Mouse (Mus musculus) embryonic facial prominence, embryonic 11.5 days (tissue): ENCODE measurements around the gene Arx. TPM values are rescaled to one million over a fixed set of nuclear protein-coding genes. Genes with fewer than 3 reads are reported as not detected.

Experiments used
- ATAC-seq: fragments of 200-750 bp; cut with Nextera tagmentation; replicated peaks from 2 replicates; pipeline ENCODE4 v1.8.0; 2017; ENCODE audit warnings: low read depth; ENCODE audit not compliant: insufficient number of reproducible peaks, low FRiP score, low TSS enrichment
- DNase-seq: peaks from one replicate; pipeline ENCODE4 v3.0.0-alpha.2; 2015; ENCODE audit warnings: low spot score
- H3K27ac ChIP-seq: fragments of 300-500 bp; sonication (generic); replicated peaks from 2 replicates; pipeline ENCODE4 v1.5.1; 2014; ENCODE audit warnings: mild to moderate bottlenecking, low read depth, low read length, control low read depth
- H3K27me3 ChIP-seq: fragments of 300-500 bp; sonication (generic); 2 replicates; pipeline ENCODE4 v1.6.1; 2014; ENCODE audit warnings: mild to moderate bottlenecking, low read length, moderate library complexity, mixed read lengths; ENCODE audit not compliant: control insufficient read depth, insufficient read depth
- H3K36me3 ChIP-seq: fragments of 300-500 bp; sonication (generic); replicated peaks from 2 replicates; pipeline ENCODE4 v1.6.1; 2014; ENCODE audit warnings: low read depth, mild to moderate bottlenecking, low read length, moderate library complexity, mixed read lengths; ENCODE audit not compliant: control insufficient read depth, insufficient read depth
- H3K4me1 ChIP-seq: fragments of 300-500 bp; sonication (generic); 2 replicates; pipeline ENCODE4 v1.6.1; 2014; ENCODE audit warnings: low read length, mixed read lengths; ENCODE audit not compliant: control insufficient read depth, insufficient read depth
- H3K4me2 ChIP-seq: fragments of 300-500 bp; sonication (generic); 2 replicates; pipeline ENCODE4 v1.6.1; 2014; ENCODE audit warnings: low read depth, mild to moderate bottlenecking, control low read depth, low read length, moderate library complexity
- H3K4me3 ChIP-seq: fragments of 300-500 bp; sonication (generic); 2 replicates; pipeline ENCODE4 v1.5.1; 2014; ENCODE audit warnings: low read depth, low read length, control low read depth
- H3K9ac ChIP-seq: fragments of 300-500 bp; sonication (generic); replicated peaks from 2 replicates; pipeline ENCODE4 v1.6.1; 2014; ENCODE audit warnings: mild to moderate bottlenecking, control low read depth, low read length
- H3K9me3 ChIP-seq: fragments of 300-500 bp; sonication (generic); replicated peaks from 2 replicates; pipeline ENCODE4 v1.6.1; 2016; ENCODE audit warnings: mild to moderate bottlenecking, low read length, inconsistent platforms, mixed read lengths; ENCODE audit not compliant: control insufficient read depth
- WGBS: fragments of 180-500 bp; shearing (Covaris S2); extraction: QIAGEN DNeasy Blood & Tissue Kit; methylation state at CpG from one replicate; pipeline ENCODE4 v1.1.7; 2014; 5-methylcytosine and 5-hydroxymethylcytosine counted together
- polyA plus RNA-seq: library from polyadenylated mRNA; unstranded; fragments of >200 nt; fragmentation: Nextera tagmentation; extraction: Ambion mirVana; gene quantifications from 2 replicates; pipeline ENCODE4 v1.2.1, GENCODE M21; 2014

The Arx gene
- polyA plus RNA-seq, 1 experiment from 2014 or later = 3.2 TPM

DNA sequence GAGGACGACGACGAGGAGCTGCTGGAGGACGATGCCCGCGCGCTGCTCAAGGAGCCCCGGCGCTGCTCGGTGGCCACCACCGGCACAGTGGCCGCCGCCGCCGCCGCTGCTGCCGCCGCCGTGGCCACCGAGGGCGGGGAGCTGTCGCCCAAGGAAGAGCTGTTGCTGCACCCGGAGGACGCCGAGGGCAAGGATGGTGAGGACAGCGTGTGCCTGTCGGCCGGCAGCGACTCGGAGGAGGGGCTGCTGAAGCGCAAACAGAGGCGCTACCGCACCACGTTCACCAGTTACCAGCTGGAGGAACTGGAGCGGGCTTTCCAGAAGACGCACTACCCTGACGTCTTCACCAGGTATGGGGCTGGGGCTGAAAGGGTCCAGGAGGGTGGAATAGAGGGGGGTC lies 2.8 kb downstream of the Arx start:
- Histone ChIP-seq H3K36me3 (no peaks in the 10 kb centered on the region), H3K4me3 (peak overlapping the region; percentile 23), H3K9ac (no peak overlapping the region), H3K27me3 (peaks cover 51% of the 10 kb centered on the region), H3K4me1 (no peaks in the 10 kb centered on the region; the same call in 1 of the 2 replicates), H3K9me3 (no peaks in the 10 kb centered on the region), H3K4me2 (peak overlapping the region; percentile 28), H3K27ac (no peak overlapping the region)
- ATAC-seq = no peak
- WGBS = 11% methylated on average over 23 of the region's 37 CpGs
- peak; percentile 2 for DNase-seq

DNA sequence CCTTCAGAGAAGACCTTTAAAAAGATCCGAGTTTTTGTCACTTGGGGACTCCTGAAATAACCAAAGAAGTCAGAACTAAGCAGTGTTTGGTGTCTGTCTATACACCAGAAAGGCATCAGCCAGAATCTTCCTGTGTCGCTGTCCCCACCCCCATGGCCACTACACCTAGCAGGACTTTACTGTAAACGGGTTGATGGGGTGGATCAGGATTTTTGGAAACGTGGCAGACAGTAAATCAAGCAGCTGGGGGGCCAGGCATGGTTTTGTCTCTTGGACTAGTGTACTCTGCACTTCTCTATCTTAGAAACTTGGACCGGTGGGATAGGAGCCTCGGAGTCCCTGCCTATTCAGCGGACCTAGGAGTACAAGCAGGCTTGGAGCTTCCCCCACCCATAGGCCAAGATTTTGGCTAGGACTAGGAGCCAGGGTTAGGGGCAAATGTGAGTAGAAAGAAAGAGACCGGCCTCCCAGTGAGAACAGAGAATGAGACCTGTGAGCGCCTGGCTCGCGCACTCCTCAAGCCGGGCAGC lies 3.7 kb downstream of the Arx start:
- ATAC-seq = no peak
- no peak overlapping the region for H3K4me3 ChIP-seq
- no peak for DNase-seq
- H3K4me1 ChIP-seq = no peaks in the 10 kb centered on the region; the same call in 1 of the 2 replicates
- H3K27ac ChIP-seq = no peak overlapping the region
- no peak overlapping the region for H3K4me2 ChIP-seq
- no peaks in the 10 kb centered on the region for H3K36me3 ChIP-seq
- 16% methylated on average over 12 of the region's 12 CpGs for WGBS
- peaks cover 52% of the 10 kb centered on the region for H3K27me3 ChIP-seq
- H3K9me3 ChIP-seq = no peaks in the 10 kb centered on the region
- no peak overlapping the region for H3K9ac ChIP-seq

DNA sequence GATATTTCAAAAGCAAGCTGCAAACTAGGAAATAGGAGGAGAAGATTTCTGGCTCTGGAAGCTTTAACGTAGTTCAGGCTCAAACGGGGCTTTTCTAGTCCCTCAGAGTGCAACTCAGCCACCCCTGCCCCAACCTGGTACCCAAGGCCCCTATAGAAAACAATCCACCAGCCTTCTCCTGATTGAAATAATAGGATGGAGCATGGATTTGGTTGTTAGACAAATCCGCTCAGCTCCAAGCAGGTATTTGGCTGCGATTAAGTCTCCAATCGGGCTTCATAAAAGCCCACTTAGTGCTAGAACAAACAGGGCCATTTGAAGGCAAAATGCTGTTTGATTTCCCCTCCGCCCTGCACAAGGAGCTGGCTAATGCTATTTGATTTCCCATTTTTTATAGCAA lies 5.8 kb downstream of the Arx start:
- Histone ChIP-seq H3K4me1 (no peaks in the 10 kb centered on the region), H3K9ac (no peak overlapping the region), H3K36me3 (no peaks in the 10 kb centered on the region), H3K9me3 (no peaks in the 10 kb centered on the region), H3K27ac (no peak overlapping the region), H3K4me2 (no peak overlapping the region), H3K4me3 (no peak overlapping the region), H3K27me3 (peaks cover 50% of the 10 kb centered on the region)
- no peak for ATAC-seq
- peak; percentile 3 for DNase-seq
- 23% methylated on average over 6 of the region's 6 CpGs for WGBS

DNA sequence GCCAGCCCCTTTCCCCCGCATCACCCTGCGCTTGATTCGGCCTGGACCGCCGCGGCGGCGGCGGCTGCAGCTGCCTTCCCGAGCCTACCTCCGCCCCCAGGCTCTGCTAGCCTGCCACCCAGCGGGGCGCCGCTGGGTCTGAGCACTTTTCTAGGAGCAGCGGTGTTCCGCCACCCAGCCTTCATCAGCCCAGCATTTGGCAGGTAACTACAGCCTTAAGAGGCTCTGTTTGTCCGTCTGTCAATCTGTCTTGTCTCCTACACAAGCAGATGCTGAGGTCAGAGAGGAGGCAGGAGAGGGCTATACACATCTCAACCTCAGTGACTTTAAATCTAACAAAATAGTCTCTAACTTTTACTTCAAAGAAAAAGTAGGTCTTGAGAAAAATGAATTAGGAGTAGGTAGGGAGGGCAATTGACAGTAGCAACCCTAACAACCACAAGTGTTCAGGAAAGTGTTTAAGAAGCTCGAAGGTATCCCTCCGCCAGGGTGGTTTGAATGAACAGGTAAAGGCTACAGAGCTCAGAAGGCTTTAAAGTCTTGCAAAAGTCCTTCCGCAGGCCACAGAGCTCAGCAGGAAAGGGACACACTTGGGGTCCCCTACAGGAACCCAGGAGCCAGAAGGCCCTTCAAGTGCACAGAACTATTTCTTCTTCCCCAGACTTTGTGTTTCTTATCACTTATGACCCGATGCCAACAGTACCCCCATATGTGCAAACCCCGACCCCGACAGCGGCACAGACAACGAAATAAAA lies 8.7 kb downstream of the Arx start:
- peak; percentile 20 for DNase-seq
- peaks cover 49% of the 10 kb centered on the region for H3K27me3 ChIP-seq
- no peak for ATAC-seq
- H3K4me1 ChIP-seq = no peaks in the 10 kb centered on the region
- 15% methylated on average over 25 of the region's 25 CpGs for WGBS
- no peak overlapping the region for H3K27ac ChIP-seq
- no peaks in the 10 kb centered on the region for H3K9me3 ChIP-seq
- H3K9ac ChIP-seq = no peak overlapping the region
- H3K36me3 ChIP-seq = no peaks in the 10 kb centered on the region
- no peak overlapping the region for H3K4me2 ChIP-seq
- H3K4me3 ChIP-seq = no peak overlapping the region

DNA sequence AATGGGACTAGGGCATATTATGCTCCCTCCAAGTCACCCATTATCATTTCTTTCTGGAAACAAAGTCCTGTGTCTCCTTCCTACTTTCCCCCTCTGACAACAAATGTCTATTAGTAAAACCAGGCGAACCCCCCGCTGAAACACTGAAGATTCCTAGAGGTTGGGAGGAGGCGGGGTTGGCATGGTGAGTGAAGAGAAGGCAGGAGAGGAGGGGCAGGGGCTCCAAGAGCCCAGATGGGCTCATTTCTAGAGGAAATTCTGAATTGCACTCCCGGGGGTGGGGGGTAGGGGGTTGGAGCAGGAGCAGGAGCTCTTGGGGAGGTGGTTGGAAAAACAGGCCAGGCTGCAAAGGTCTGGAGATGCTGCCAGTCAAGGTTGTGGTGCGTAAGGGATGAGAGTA lies 9.6 kb downstream of the Arx start:
- H3K27ac ChIP-seq = no peak overlapping the region
- DNase-seq = peak; percentile 3
- H3K4me1 ChIP-seq = no peaks in the 10 kb centered on the region
- H3K9me3 ChIP-seq = no peaks in the 10 kb centered on the region
- H3K9ac ChIP-seq = no peak overlapping the region
- no peak for ATAC-seq
- no peak overlapping the region for H3K4me2 ChIP-seq
- no peak overlapping the region for H3K4me3 ChIP-seq
- no peaks in the 10 kb centered on the region for H3K36me3 ChIP-seq
- peaks cover 54% of the 10 kb centered on the region for H3K27me3 ChIP-seq
- WGBS = 15% methylated on average over 5 of the region's 5 CpGs

DNA sequence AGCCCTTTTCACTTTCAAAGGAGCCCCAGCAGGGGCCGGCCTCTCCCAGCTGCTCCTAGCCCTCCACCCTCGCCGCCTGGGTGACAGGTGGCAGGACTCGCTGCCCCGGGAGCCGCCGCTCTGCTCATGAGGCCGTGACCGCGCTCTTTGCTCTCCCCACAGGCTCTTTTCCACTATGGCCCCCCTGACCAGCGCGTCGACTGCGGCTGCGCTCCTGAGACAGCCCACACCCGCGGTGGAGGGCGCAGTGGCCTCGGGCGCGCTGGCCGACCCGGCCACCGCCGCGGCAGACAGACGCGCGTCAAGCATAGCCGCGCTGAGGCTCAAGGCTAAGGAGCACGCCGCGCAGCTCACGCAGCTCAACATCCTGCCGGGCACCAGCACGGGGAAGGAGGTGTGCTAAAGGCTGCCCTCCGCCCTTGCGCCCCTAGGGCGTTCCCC lies 10.8 kb downstream of the Arx start:
- no peak overlapping the region for H3K9ac ChIP-seq
- H3K4me1 ChIP-seq = no peaks in the 10 kb centered on the region
- DNase-seq (peak; percentile 2), ATAC-seq (peak; percentile 73)
- peak overlapping the region; percentile 29 for H3K4me2 ChIP-seq
- peak overlapping the region; percentile 6; the same call in 1 of the 2 replicates for H3K4me3 ChIP-seq
- H3K9me3 ChIP-seq = no peaks in the 10 kb centered on the region
- WGBS = 17% methylated on average over 39 of the region's 40 CpGs
- no peak overlapping the region for H3K27ac ChIP-seq
- H3K36me3 ChIP-seq = no peaks in the 10 kb centered on the region
- peaks cover 52% of the 10 kb centered on the region for H3K27me3 ChIP-seq

DNA sequence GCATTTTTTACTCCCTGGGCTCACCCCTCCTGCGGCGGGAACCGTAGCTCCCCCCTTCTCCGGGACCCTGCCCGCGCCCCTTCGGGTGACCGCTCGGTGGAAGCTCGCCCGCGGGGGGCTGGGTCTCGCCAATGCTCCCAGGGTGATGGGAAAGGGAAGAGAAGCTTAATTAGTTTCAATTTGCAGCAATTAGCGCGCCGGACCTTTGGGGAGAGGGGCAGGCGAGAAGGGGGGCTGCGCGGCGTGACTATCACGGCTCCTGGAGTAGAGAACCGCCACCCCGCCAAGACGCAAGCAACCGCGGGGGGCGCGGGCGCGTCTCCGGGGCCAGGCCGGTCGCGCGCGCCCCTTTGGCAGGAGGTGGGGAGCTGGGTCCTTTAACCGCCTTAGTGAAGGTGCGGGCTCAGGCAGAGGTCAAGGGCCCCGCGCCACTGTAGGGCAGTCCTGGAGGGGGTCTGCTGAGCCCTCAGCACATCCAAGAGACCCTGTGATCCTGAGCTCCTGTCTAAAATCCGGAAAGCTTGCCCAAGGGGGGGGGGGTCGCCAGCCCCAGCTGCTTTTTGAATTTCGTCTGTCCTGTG lies 12.9 kb downstream of the Arx start:
- no peak for DNase-seq
- Histone ChIP-seq H3K4me3 (no peak overlapping the region), H3K9me3 (no peaks in the 10 kb centered on the region), H3K27me3 (peaks cover 46% of the 10 kb centered on the region), H3K4me2 (peak overlapping the region; percentile 23; the same call in 1 of the 2 replicates), H3K36me3 (no peaks in the 10 kb centered on the region), H3K4me1 (no peaks in the 10 kb centered on the region), H3K9ac (no peak overlapping the region), H3K27ac (no peak overlapping the region)
- 0 out of 2 replicates have a peak, but pooled peaks have one; percentile 27 for ATAC-seq
- 16% methylated on average over 37 of the region's 43 CpGs for WGBS

DNA sequence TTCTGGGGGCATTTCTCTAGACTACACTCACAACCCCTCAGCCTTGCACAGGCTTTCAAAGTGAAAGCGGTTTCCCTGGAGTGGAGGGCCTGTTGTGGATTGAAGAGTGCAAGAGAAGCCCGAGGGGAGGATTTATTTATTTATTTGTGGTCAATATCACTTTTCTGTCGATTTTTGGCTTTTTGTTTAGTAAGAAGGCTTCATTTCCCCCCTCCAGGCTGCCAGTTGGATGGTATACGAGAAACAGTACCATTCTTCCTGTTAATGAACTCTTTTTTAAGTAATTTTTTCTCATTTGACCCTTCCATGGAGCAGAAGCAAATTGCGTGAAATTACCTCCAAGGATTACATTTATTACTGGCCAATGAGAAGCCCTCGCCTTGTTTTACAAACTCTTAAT lies 13.5 kb downstream of the Arx start:
- H3K9me3 ChIP-seq = no peaks in the 10 kb centered on the region
- no peak overlapping the region for H3K27ac ChIP-seq
- no peak overlapping the region for H3K9ac ChIP-seq
- H3K4me1 ChIP-seq = no peaks in the 10 kb centered on the region
- no peaks in the 10 kb centered on the region for H3K36me3 ChIP-seq
- DNase-seq (no peak), ATAC-seq (no peak)
- 14% methylated on average over 6 of the region's 6 CpGs for WGBS
- peaks cover 40% of the 10 kb centered on the region for H3K27me3 ChIP-seq
- no peak overlapping the region for H3K4me2 ChIP-seq
- no peak overlapping the region for H3K4me3 ChIP-seq
